Mouse (Mus musculus): ENCODE data around the gene Fam8a1. TPM values are rescaled to one million over a fixed set of nuclear protein-coding genes. Genes with fewer than 3 reads are reported as not detected.

Fam8a1 gene
- polyA plus RNA-seq, 1 experiment = 17.5 TPM

GRCm38 (mm10) chr13:46726288-46727037 is 57.1 kb downstream of the Fam8a1 start:
- under 1% methylated on average over 30 of the region's 30 CpGs for WGBS
- DNase-seq (ENCODE audit: low read depth, low spot score) = no peak

GRCm38 (mm10) chr13:46727038-46727836 is 57.9 kb downstream of the Fam8a1 start:
- under 1% methylated on average over 85 of the region's 85 CpGs for WGBS
- DNase-seq (ENCODE audit: low read depth, low spot score) = no peak

Other genes with a start within 250 kb of the Fam8a1 start
- gene Cap2, start 167.7 kb upstream of the Fam8a1 start, polyA plus RNA-seq (2012; rRNA removed) = 10.3 and 18.4 TPM in 2 replicates
- gene Nup153, start 58.4 kb downstream of the Fam8a1 start, polyA plus RNA-seq (2012; rRNA removed) = 27.2 and 46.3 TPM in 2 replicates

Measured in large intestine, adult 2 months (tissue).